Mouse (Mus musculus) retina, embryonic 14.5 days (tissue): ENCODE measurements at regions not wholly inside any gene's neighbourhood (a gene's known extent, or its start where the extent isn't known, plus 50 kb on each side); places are given as distances from the start of the nearest gene placed in this dataset.
A peak's percentile ranks its signal among the peaks of the same experiment; 100 is the strongest.

Source experiments
- DNase-seq: peaks from one replicate; pipeline ENCODE4 v3.0.0-alpha.2; 2015; ENCODE audit warnings: low spot score

DNA sequence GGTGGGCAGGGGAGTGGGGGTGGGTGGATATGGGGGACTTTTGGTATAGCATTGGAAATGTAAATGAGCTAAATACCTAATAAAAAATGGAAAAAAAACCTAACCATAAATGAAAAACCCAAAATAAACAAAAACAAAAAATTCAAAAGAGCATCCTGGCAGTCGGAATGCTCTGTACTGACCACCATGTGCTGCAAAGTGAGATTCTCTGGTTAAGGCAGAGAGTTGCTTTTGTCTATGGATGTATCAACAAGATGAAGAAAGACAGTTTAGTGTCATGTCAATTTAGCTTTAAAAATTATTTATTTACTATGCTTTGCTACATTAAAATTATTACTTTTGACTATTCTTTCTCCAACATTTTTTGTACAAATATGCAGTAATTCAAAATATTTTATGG, 88.5 kb downstream of the E330014E10Rik start:
- no peak for DNase-seq

DNA sequence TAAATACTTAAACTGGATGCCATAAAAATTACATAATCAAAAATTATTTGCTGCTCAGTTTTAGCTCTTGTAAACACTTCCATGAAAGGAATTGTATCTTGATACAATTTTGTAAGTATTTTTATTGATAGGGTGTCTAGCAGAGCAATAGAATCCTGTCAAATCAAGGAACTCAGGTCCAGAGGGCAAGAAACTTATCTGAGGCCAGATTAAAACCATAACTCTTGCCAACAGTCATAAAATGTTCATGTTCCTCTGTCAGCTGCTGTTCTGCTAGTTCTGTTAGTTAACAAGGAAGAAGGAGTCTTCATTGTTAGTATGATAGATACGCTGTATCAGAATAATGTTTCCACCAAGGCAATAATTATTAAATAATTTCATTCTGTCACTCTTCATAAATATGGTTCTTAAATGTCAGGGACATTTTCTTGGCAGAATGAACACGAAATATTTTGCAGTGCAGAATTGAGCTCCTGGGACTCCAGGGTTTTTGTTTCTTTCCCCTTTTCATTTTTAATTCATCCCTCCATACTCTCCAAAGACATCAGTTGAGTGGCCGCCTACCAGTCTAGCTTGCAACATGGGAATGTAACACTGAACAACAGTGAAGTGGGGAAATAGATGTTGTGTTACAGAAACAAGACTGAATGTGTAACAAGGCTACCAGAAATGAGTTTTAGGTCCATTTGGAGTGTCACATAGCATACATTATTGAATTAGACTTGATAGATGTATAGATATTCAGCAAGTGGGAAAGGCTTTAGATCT, 89.1 kb downstream of the E330014E10Rik start:
- DNase-seq, result no peak

DNA sequence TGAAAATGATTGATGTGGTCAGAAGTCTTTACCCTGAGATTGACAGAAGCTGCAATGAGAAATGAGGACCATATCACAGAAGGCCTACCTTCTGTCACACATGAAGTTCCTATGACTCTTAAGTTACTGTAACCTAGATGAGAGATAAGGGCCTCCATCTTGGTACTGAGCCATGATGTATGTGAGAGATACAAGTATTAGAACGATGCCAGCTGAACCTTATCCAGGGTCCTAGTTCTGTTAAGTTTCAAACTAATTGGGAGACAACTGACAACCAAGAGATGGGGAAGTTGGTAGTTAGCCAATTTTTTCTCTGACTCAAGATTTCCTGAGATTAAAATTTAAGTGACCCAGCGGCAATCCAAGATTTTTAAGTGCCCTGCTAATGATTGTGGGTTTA, 89.7 kb downstream of the E330014E10Rik start:
- no peak for DNase-seq

DNA sequence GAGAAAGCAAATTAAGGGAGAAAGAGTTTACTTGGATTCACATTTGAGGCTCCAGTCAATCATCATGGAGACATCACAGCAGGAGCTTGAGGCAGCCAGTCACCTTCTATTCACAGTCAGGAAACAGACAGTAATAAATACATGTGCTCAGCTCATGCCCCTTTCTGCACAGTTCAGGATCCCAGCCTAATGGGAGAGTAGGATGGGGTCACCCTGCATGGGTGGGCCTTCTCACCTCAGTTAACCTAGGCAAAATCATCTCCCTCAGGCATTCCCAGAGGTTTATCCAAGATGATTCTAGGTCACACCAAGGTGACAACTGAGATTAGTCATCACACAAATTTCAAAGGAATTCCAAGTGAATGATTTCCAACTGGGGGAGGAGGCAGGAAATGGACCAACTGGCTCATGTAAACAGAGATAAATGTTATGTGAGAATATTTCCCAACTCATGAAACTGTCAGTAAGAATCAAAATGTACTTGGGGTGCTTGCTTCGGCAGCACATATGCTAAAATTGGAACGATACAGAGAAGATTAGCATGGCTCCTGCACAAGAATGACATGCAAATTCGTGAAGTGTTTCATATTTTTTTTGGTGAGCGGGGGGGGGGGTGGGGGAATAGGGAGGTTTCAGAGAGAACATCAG, 89.8 kb upstream of the Cxcl13 start:
- no peak for DNase-seq

DNA sequence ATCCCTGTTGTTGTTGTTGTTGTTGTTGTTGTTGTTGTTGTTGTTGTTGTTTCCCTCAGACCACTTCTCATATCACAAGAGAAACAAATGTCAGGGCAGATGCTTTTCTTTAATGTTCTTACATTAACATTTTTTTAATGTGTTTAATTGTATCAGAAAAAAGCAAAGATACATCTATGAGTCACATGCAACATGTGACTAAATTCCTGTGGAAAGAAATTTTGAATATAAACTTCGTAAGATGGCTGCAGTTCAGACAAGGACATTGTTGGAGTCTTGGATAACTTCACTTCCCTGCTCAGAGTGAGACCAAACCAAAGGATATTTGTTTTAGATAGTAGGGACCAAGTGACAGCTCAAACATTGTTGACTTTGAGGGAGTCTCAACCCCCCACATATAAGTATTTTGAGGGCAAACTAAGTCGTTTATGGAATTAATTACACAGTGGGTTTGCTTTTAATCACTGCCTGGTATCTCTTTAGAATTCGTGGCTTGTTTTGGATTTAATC, 86.4 kb upstream of the Cxcl13 start:
- no peak for DNase-seq

DNA sequence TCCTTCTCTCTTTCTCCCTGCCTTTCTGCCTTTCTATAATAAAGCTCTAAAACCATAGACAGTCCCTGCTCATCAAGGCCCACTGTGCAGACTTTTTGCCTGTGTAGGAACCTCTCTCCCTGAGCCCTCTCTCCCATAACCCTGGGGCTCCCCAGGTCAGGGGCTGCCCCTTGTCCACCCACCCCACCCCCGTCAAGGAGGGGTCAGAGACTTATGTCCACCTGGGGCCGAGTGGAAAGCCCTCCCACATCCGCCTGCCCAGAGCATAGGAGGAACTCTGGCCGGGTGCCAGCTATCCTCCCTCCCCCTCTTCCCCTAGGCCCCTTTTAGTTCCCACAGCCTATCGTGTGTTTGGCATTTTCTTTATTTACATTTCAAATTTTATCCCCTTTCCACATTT, 81.8 kb upstream of the Cxcl13 start:
- no peak for DNase-seq

DNA sequence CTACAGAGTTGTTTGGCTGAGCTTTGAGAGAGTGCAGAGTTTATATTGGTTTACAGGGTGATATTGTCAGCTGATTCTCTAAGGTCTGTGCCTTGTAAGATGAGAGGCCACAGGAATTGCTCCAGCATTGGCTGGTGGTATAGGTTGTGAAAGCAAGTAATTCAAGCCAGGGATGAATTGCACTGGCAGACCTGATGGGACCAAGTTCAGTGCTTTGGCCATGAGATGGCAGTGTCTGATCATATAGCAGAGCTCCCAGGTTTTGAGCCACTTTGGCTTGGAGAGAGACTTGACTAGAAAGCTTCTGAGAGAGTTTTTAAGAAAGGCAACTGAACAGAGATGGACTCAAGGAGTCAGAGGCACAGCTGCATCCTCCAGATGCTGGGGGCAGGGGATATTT, 75.8 kb upstream of the Cxcl13 start:
- peak; percentile 57 for DNase-seq
